Mouse (Mus musculus) ES-Bruce4 (cell line): ENCODE data around the gene Amph. TPM values are rescaled to one million over a fixed set of nuclear protein-coding genes. Genes with fewer than 3 reads are reported as not detected.

Source experiments
- H3K27ac ChIP-seq: 2 replicates; pipeline ENCODE4 v1.5.1; 2012; ENCODE audit warnings: low read length, inconsistent platforms; ENCODE audit not compliant: insufficient read depth
- H3K27me3 ChIP-seq: 2 replicates; pipeline ENCODE4 v1.6.1; 2012; ENCODE audit warnings: mild to moderate bottlenecking, low read length, inconsistent platforms; ENCODE audit not compliant: control insufficient read depth, poor library complexity, insufficient read depth, severe bottlenecking
- H3K36me3 ChIP-seq: 2 replicates; pipeline ENCODE4 v1.6.1; 2012; ENCODE audit warnings: inconsistent platforms, mild to moderate bottlenecking, low read length, moderate library complexity; ENCODE audit not compliant: control insufficient read depth, poor library complexity, insufficient read depth, severe bottlenecking
- H3K4me1 ChIP-seq: one replicate; pipeline ENCODE4 v1.8.1; 2011; ENCODE audit warnings: low read length; ENCODE audit not compliant: control insufficient read depth, insufficient read depth
- H3K4me3 ChIP-seq: 2 replicates; pipeline ENCODE4 v1.5.1; 2011; ENCODE audit warnings: low read depth, mild to moderate bottlenecking, low read length
- H3K9ac ChIP-seq: 2 replicates; pipeline ENCODE4 v1.6.1; 2012; ENCODE audit warnings: low read depth, mild to moderate bottlenecking, inconsistent platforms; ENCODE audit not compliant: poor library complexity, severe bottlenecking
- H3K9me3 ChIP-seq: replicated peaks from 2 replicates; pipeline ENCODE4 v1.6.1; 2012; ENCODE audit warnings: mild to moderate bottlenecking, low read length, inconsistent platforms; ENCODE audit not compliant: control insufficient read depth, poor library complexity, insufficient read depth, severe bottlenecking
- CTCF ChIP-seq: IDR thresholded peaks from one replicate; pipeline ENCODE4 v1.8.1; 2011; ENCODE audit warnings: low read depth, low read length
- EP300 ChIP-seq: IDR thresholded peaks from 2 replicates; pipeline ENCODE4 v1.6.1; 2011; ENCODE audit warnings: low read depth, low read length; ENCODE audit not compliant: insufficient read depth
- POLR2A ChIP-seq: IDR thresholded peaks from one replicate; pipeline ENCODE4 v1.8.1; 2011; ENCODE audit warnings: low read length; ENCODE audit not compliant: insufficient read depth
- polyA plus RNA-seq: library from polyadenylated mRNA; stranded (reverse); fragments of >200 nt; gene quantifications from 2 replicates; pipeline ENCODE4 v1.2.4, GENCODE M21; 2011; ENCODE audit warnings: low read depth; ENCODE audit not compliant: missing spikeins, insufficient read depth, insufficient read length

Gene Amph
- polyA plus RNA-seq, 1 experiment = 13.6 TPM

DNA sequence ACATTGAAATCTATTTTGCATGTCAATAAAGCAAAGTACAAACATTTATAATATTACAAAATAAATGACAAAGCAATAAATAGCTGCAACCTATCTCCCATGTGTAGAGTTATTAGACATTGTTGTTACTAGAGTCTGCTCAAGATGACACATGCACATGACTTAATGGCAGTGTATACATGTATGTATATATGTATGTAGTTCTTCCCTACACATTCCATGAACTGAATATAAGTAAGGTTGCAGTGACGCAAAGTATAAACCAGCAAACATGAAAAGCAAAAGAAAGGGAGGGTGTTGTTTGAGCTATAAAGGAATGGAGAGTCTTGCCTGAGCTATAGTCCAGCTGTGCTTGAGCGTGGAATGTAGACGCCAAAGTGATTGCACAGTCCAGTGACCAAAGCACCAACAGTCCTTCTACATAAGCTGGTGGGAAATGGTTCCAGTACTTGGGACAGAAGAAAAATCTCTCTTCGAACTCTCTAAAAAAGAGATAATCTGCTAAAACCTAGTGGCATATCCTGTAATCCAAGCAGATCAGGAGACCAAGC, 66.9 kb downstream of the Amph start:
- H3K4me1 ChIP-seq = no peaks in the 10 kb centered on the region
- H3K9me3 ChIP-seq = no peaks in the 10 kb centered on the region
- H3K9ac ChIP-seq = no peak overlapping the region
- H3K27ac ChIP-seq = no peak overlapping the region
- H3K4me3 ChIP-seq = no peak overlapping the region
- H3K36me3 ChIP-seq = no peaks in the 10 kb centered on the region
- TF ChIP-seq POLR2A (no peak), EP300 (no peak)
- no peaks in the 10 kb centered on the region for H3K27me3 ChIP-seq

DNA sequence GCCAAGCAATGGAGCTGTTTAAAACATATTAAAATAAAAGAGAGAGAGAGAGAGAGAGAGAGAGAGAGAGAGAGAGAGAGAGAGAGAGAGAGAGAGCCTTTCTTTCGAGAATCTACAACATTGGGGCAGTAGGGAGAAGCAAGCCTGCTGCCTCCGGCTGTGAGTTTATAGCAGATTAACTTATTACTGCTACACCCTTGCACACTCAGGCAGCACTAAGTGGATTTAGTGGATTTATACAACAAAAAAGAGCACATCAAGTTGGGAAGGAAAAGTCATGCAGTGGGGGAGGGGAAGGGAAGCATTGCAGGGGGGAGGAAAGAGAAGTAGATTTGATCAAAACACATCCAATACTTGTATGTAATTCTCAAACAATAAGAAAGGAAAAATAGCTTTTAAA, 73.5 kb downstream of the Amph start:
- Histone ChIP-seq H3K27ac (no peak overlapping the region), H3K9me3 (no peaks in the 10 kb centered on the region), H3K9ac (no peak overlapping the region), H3K4me1 (no peaks in the 10 kb centered on the region), H3K4me3 (no peak overlapping the region), H3K27me3 (no peaks in the 10 kb centered on the region), H3K36me3 (no peaks in the 10 kb centered on the region)
- TF ChIP-seq POLR2A = no peak
- no peak for TF ChIP-seq CTCF
- no peak for TF ChIP-seq EP300

- H3K36me3 ChIP-seq = no peaks in the 10 kb centered on the region
- H3K9ac ChIP-seq = no peak overlapping the region
- H3K27me3 ChIP-seq = no peaks in the 10 kb centered on the region
- TF ChIP-seq POLR2A (no peak), CTCF (no peak), EP300 (no peak)
- no peaks in the 10 kb centered on the region for H3K4me1 ChIP-seq
- no peak overlapping the region for H3K27ac ChIP-seq
- H3K4me3 ChIP-seq = no peak overlapping the region
- no peaks in the 10 kb centered on the region for H3K9me3 ChIP-seq
Measured at GRCm38 (mm10) chr13:19022310-19022709, 74.3 kb downstream of the Amph start.

- Histone ChIP-seq H3K36me3 (no peaks in the 10 kb centered on the region), H3K9me3 (no peaks in the 10 kb centered on the region; the same call in 1 of the 2 replicates), H3K9ac (no peak overlapping the region), H3K27ac (no peak overlapping the region), H3K27me3 (no peaks in the 10 kb centered on the region), H3K4me1 (no peaks in the 10 kb centered on the region), H3K4me3 (no peak overlapping the region)
- no peak for TF ChIP-seq POLR2A
- TF ChIP-seq EP300 = no peak
- no peak for TF ChIP-seq CTCF
Measured at GRCm38 (mm10) chr13:19025091-19025688, 77.2 kb downstream of the Amph start.

GRCm38 (mm10) chr13:19025906-19026305, 77.9 kb downstream of the Amph start:
- Histone ChIP-seq H3K27me3 (no peaks in the 10 kb centered on the region), H3K9me3 (no peaks in the 10 kb centered on the region; the same call in 1 of the 2 replicates), H3K27ac (no peak overlapping the region), H3K36me3 (no peaks in the 10 kb centered on the region), H3K4me3 (no peak overlapping the region), H3K4me1 (no peaks in the 10 kb centered on the region), H3K9ac (no peak overlapping the region)
- TF ChIP-seq EP300 = no peak
- TF ChIP-seq POLR2A = no peak
- TF ChIP-seq CTCF = no peak

DNA sequence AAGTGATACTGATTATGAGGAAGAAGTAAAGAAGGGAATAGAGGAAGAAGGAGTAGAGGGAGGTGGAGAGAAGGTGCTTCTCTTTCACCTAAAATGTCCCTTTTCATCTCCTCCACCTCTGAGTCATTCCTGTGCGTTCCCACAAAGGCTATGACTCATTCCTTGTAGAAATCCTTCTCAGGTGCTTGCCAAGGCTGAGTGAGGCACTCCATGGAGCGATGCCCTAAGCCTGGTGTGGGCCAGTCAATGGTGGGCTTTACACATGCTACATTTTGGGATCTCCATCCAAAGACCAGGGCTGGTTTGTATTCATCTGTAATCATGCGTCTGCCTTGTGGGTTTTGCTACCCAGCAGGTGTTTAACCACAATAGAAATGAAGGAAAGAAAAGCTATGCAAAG, 78.9 kb downstream of the Amph start:
- TF ChIP-seq CTCF (no peak), POLR2A (no peak), EP300 (no peak)
- Histone ChIP-seq H3K27ac (no peak overlapping the region), H3K36me3 (no peaks in the 10 kb centered on the region), H3K9me3 (no peaks in the 10 kb centered on the region; the same call in 1 of the 2 replicates), H3K4me1 (no peaks in the 10 kb centered on the region), H3K27me3 (no peaks in the 10 kb centered on the region), H3K4me3 (no peak overlapping the region), H3K9ac (no peak overlapping the region)
